Mouse (Mus musculus) heart, postnatal 4 days (tissue): ENCODE data around the gene Samd10. TPM values are rescaled to one million over a fixed set of nuclear protein-coding genes. Genes with fewer than 3 reads are reported as not detected.
A peak's percentile ranks its signal among the peaks of the same experiment; 100 is the strongest.

Source experiments
- DNase-seq: peaks from one replicate; pipeline ENCODE4 v3.0.0; 2021
- total RNA-seq, 2 experiments: library from RNA; stranded (reverse); gene quantifications; 2 replicates each; pipeline ENCODE4 v1.2.3; 2021

The Samd10 gene
- total RNA-seq, 2 experiments from 2014 or later, result 4.8 to 4.9 TPM

GRCm38 (mm10) chr2:181592231-181593041, 6.6 kb downstream of the Samd10 start, which contains the start of gene Zfp512b:
Zfp512b (minus strand) TSS chr2:181592803.
- peak; percentile 78 for DNase-seq

- DNase-seq, result peak; percentile 5
Observed at GRCm38 (mm10) chr2:181591528-181592085, 7.4 kb downstream of the Samd10 start, which contains the start of gene Prpf6. Prpf6 (plus strand) TSS chr2:181591868.

GRCm38 (mm10) chr2:181590471-181590870, 8.5 kb downstream of the Samd10 start:
- DNase-seq, result no peak

- DNase-seq, result no peak
Observed at GRCm38 (mm10) chr2:181589732-181590105, 9.3 kb downstream of the Samd10 start.

GRCm38 (mm10) chr2:181589011-181589731, 9.8 kb downstream of the Samd10 start:
- no peak for DNase-seq

GRCm38 (mm10) chr2:181588229-181588780, 10.7 kb downstream of the Samd10 start:
- peak; percentile 4 for DNase-seq

GRCm38 (mm10) chr2:181587796-181588195, 11.2 kb downstream of the Samd10 start:
- no peak for DNase-seq

GRCm38 (mm10) chr2:181586124-181586523, 12.9 kb downstream of the Samd10 start:
- no peak for DNase-seq

GRCm38 (mm10) chr2:181585506-181585905, 13.5 kb downstream of the Samd10 start:
- no peak for DNase-seq

- DNase-seq, result no peak
Observed at GRCm38 (mm10) chr2:181584411-181584942, 14.5 kb downstream of the Samd10 start, which contains the start of gene Uckl1. Uckl1 (minus strand) TSS chr2:181584892.

- DNase-seq, result no peak
Observed at GRCm38 (mm10) chr2:181583460-181584257, 15.4 kb downstream of the Samd10 start.

GRCm38 (mm10) chr2:181582939-181583338, 16.1 kb downstream of the Samd10 start:
- no peak for DNase-seq

- DNase-seq, result peak; percentile 8
Observed at GRCm38 (mm10) chr2:181582358-181582757, 16.7 kb downstream of the Samd10 start.

GRCm38 (mm10) chr2:181581402-181582120, 17.5 kb downstream of the Samd10 start:
- peak; percentile 88 for DNase-seq

GRCm38 (mm10) chr2:181581016-181581401, 18.0 kb downstream of the Samd10 start:
- DNase-seq, result peak; percentile 85

GRCm38 (mm10) chr2:181580131-181580772, 18.8 kb downstream of the Samd10 start:
- DNase-seq, result no peak

- DNase-seq, result no peak
Observed at GRCm38 (mm10) chr2:181579681-181580080, 19.3 kb downstream of the Samd10 start.

- DNase-seq, result peak; percentile 5
Observed at GRCm38 (mm10) chr2:181578790-181579618, 20.0 kb downstream of the Samd10 start.

- no peak for DNase-seq
Observed at GRCm38 (mm10) chr2:181577981-181578581, 20.9 kb downstream of the Samd10 start.
